Mouse (Mus musculus) forebrain, embryonic 11.5 days (tissue): Measurements from ENCODE around the gene Arl16. TPM values are rescaled to one million over a fixed set of nuclear protein-coding genes. Genes with fewer than 3 reads are reported as not detected.

Source experiments
- ATAC-seq: fragments of 200-750 bp; cut with Nextera tagmentation; replicated peaks from 2 replicates; pipeline ENCODE4 v1.8.0; 2017; ENCODE audit warnings: moderate TSS enrichment; ENCODE audit not compliant: low FRiP score
- DNase-seq: peaks from one replicate; pipeline ENCODE4 v3.0.0-alpha.2; 2017; ENCODE audit warnings: low spot score
- H3K27ac ChIP-seq: fragments of 300-500 bp; sonication (generic); 2 replicates; pipeline ENCODE4 v1.5.1; 2014; ENCODE audit warnings: low read depth, low read length
- H3K27me3 ChIP-seq: fragments of 300-500 bp; sonication (generic); 2 replicates; pipeline ENCODE4 v1.6.1; 2014; ENCODE audit warnings: mild to moderate bottlenecking, low read length, mixed read lengths; ENCODE audit not compliant: control insufficient read depth, insufficient read depth
- H3K36me3 ChIP-seq: fragments of 300-500 bp; sonication (generic); 2 replicates; pipeline ENCODE4 v1.6.1; 2014; ENCODE audit warnings: mild to moderate bottlenecking, low read length, moderate library complexity, mixed read lengths; ENCODE audit not compliant: control insufficient read depth, insufficient read depth
- H3K4me1 ChIP-seq: fragments of 300-500 bp; sonication (generic); replicated peaks from 2 replicates; pipeline ENCODE4 v1.6.1; 2014; ENCODE audit warnings: low read length, mixed read lengths; ENCODE audit not compliant: control insufficient read depth, insufficient read depth
- H3K4me2 ChIP-seq: fragments of 300-500 bp; sonication (generic); 2 replicates; pipeline ENCODE4 v1.6.1; 2014; ENCODE audit warnings: low read depth, mild to moderate bottlenecking, low read length, moderate library complexity, mixed read lengths; ENCODE audit not compliant: severe bottlenecking
- H3K4me3 ChIP-seq: fragments of 300-500 bp; sonication (generic); 2 replicates; pipeline ENCODE4 v1.5.1; 2014; ENCODE audit warnings: low read depth, low read length
- H3K9ac ChIP-seq: fragments of 300-500 bp; sonication (generic); 2 replicates; pipeline ENCODE4 v1.6.1; 2014; ENCODE audit warnings: low read length
- H3K9me3 ChIP-seq: fragments of 300-500 bp; sonication (generic); 2 replicates; pipeline ENCODE4 v1.6.1; 2016; ENCODE audit warnings: low read length, mixed read lengths; ENCODE audit not compliant: control insufficient read depth
- WGBS: fragments of 180-500 bp; shearing (Covaris S2); extraction: QIAGEN DNeasy Blood & Tissue Kit; methylation state at CpG from one replicate; pipeline ENCODE4 v1.1.7; 2014; 5-methylcytosine and 5-hydroxymethylcytosine counted together
- polyA plus RNA-seq: library from polyadenylated mRNA; unstranded; fragments of >200 nt; fragmentation: Nextera tagmentation; extraction: Ambion mirVana; gene quantifications from 2 replicates; pipeline ENCODE4 v1.2.1, GENCODE M21; 2014

The Arl16 gene
- polyA plus RNA-seq, 1 experiment from 2014 or later, result 50.1 TPM

DNA sequence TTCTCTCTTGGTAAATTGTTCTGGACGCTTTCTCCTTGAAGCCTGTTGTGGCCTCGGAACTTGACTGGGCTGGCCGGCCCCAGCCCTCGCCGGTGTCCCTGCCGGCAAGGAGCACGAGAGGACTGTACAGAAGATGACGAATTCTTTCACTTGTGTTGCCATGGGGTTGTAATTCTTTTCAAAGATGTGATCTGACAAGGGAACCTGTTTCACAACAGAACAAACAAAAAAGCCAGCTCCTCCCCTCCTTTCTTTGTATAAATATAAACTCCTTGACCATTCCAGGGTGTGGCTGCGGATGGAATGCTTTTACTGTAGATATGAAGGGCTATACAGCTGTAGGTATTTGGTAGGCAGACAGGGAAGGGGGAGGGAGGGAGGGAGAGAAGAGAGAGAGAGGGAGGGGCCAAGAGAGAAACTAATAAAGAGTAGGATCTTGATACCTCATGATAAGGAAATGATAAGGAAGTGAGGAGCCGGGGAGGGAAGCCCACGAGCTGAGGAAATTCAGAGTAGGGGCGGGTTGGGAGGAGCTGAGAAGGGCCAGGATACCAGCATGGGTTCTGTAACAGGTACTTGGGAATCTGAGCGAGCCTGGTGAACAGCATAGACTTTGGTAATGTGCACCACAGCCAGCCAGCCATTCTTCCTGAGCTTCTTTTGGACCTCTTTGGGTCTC, 40.3 kb upstream of the Arl16 start:
- peaks cover 5% of the 10 kb centered on the region; the same call in 1 of the 2 replicates for H3K4me1 ChIP-seq
- H3K9me3 ChIP-seq, result no peaks in the 10 kb centered on the region
- H3K27ac ChIP-seq, result no peak overlapping the region
- no peaks in the 10 kb centered on the region for H3K27me3 ChIP-seq
- no peak for ATAC-seq
- H3K36me3 ChIP-seq, result no peaks in the 10 kb centered on the region
- no peak overlapping the region for H3K4me2 ChIP-seq
- no peak overlapping the region for H3K4me3 ChIP-seq
- DNase-seq, result no peak
- WGBS, result 88% methylated on average over 13 of the region's 13 CpGs
- no peak overlapping the region for H3K9ac ChIP-seq

GRCm38 (mm10) chr11:120506899-120507298, 39.5 kb upstream of the Arl16 start:
- H3K36me3 ChIP-seq, result no peaks in the 10 kb centered on the region
- peak; percentile 51 for DNase-seq
- 62% methylated on average over 4 of the region's 4 CpGs for WGBS
- H3K27me3 ChIP-seq, result no peaks in the 10 kb centered on the region
- no peaks in the 10 kb centered on the region for H3K9me3 ChIP-seq
- no peak overlapping the region for H3K9ac ChIP-seq
- ATAC-seq, result no peak
- H3K27ac ChIP-seq, result no peak overlapping the region
- peaks cover 5% of the 10 kb centered on the region; the same call in 1 of the 2 replicates for H3K4me1 ChIP-seq
- H3K4me3 ChIP-seq, result no peak overlapping the region
- no peak overlapping the region for H3K4me2 ChIP-seq

GRCm38 (mm10) chr11:120505661-120506060, 38.3 kb upstream of the Arl16 start:
- no peak overlapping the region for H3K9ac ChIP-seq
- no peaks in the 10 kb centered on the region for H3K27me3 ChIP-seq
- no peak overlapping the region for H3K27ac ChIP-seq
- no peak overlapping the region for H3K4me3 ChIP-seq
- ATAC-seq, result no peak
- WGBS, result 86% methylated on average over 3 of the region's 3 CpGs
- no peaks in the 10 kb centered on the region for H3K36me3 ChIP-seq
- no peaks in the 10 kb centered on the region for H3K9me3 ChIP-seq
- peaks cover 4% of the 10 kb centered on the region; the same call in 1 of the 2 replicates for H3K4me1 ChIP-seq
- no peak overlapping the region for H3K4me2 ChIP-seq
- no peak for DNase-seq

DNA sequence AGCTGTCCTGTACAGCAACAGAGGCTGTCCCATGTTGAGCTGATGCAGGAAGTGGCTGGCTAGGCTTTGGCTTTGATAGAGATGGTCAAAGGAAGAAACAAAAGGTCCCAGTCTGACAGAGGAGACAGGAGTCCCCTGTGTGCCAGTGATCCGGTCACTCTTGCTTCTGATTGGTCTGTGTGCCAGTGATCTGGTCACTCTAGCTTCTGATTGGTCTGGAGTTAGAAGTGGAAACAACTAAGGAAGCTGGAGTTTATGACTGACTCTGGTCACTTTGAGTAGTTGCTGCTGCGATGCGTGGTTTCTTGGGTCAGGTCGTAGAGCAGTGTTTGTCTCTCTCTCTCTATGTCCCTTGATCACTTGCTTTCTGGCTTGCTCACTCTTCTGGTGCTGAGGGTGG, 34.3 kb upstream of the Arl16 start:
- Histone ChIP-seq H3K27me3 (no peaks in the 10 kb centered on the region), H3K9ac (no peak overlapping the region), H3K4me3 (no peak overlapping the region), H3K9me3 (no peaks in the 10 kb centered on the region), H3K27ac (no peak overlapping the region), H3K4me2 (no peak overlapping the region), H3K4me1 (no peaks in the 10 kb centered on the region; the same call in 1 of the 2 replicates), H3K36me3 (peaks cover 2% of the 10 kb centered on the region; the same call in 1 of the 2 replicates)
- 88% methylated on average over 4 of the region's 4 CpGs for WGBS
- ATAC-seq (no peak), DNase-seq (no peak)

DNA sequence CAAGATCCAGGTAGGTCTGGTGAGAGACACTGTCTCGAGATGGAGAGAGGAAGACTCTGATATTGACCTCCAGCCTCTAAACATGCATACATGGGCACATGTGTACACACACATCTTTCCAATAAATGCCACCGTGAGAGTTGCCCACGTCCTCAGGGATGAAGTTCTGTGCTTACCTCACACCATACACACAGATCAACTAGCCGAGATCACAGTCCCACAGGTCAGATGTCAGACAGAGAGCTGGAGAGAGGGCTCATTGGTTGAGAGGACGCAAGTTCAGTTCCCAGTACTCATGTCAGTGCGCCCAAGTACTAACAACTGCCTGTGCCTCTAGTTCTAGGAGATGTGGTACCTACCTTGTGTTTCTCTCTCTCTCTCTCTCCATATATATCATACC, 33.6 kb upstream of the Arl16 start:
- no peaks in the 10 kb centered on the region; the same call in 1 of the 2 replicates for H3K4me1 ChIP-seq
- H3K27me3 ChIP-seq, result no peaks in the 10 kb centered on the region
- no peak overlapping the region for H3K9ac ChIP-seq
- peak; percentile 48 for DNase-seq
- no peak overlapping the region for H3K4me2 ChIP-seq
- WGBS, result 73% methylated on average over 6 of the region's 6 CpGs
- ATAC-seq, result no peak
- no peaks in the 10 kb centered on the region for H3K9me3 ChIP-seq
- H3K36me3 ChIP-seq, result peaks cover 2% of the 10 kb centered on the region; the same call in 1 of the 2 replicates
- no peak overlapping the region for H3K27ac ChIP-seq
- no peak overlapping the region for H3K4me3 ChIP-seq

- Histone ChIP-seq H3K27me3 (no peaks in the 10 kb centered on the region), H3K36me3 (peaks cover 2% of the 10 kb centered on the region; the same call in 1 of the 2 replicates), H3K9me3 (no peaks in the 10 kb centered on the region), H3K4me3 (no peak overlapping the region), H3K4me2 (no peak overlapping the region), H3K27ac (no peak overlapping the region), H3K9ac (no peak overlapping the region), H3K4me1 (no peaks in the 10 kb centered on the region; the same call in 1 of the 2 replicates)
- 37% methylated on average over 3 of the region's 3 CpGs for WGBS
- DNase-seq, result peak; percentile 45
- ATAC-seq, result no peak
These were observed 33.0 kb upstream of the Arl16 start for GRCm38 (mm10) chr11:120500357-120500756.

GRCm38 (mm10) chr11:120499894-120500293, 32.5 kb upstream of the Arl16 start:
- ATAC-seq, result no peak
- Histone ChIP-seq H3K4me1 (no peaks in the 10 kb centered on the region; the same call in 1 of the 2 replicates), H3K4me3 (no peak overlapping the region), H3K9ac (no peak overlapping the region), H3K4me2 (no peak overlapping the region), H3K9me3 (no peaks in the 10 kb centered on the region), H3K27ac (no peak overlapping the region), H3K27me3 (no peaks in the 10 kb centered on the region), H3K36me3 (peaks cover 2% of the 10 kb centered on the region; the same call in 1 of the 2 replicates)
- peak; percentile 45 for DNase-seq
- 80% methylated on average over 6 of the region's 6 CpGs for WGBS

DNA sequence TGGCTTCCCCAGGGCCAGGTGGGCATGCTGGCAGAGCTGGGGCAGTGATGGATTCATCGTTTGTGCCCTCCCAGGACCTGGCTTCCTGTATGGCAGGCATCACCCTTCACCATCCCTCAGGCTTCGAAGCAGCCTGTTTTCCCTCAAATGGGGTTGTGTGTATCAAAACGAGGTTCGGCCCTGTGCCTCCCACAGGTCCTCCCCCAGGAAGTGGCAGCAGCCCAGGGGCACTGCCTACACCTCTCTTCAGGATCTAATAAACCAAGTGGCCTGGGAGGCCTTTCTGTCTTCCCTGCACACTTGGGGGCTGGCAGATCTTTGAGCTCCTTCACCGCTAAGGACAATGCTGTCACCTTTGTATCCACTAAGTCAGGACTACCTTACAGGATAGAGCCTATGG, 31.5 kb upstream of the Arl16 start:
- 86% methylated on average over 5 of the region's 5 CpGs for WGBS
- H3K27ac ChIP-seq, result no peak overlapping the region
- H3K4me1 ChIP-seq, result no peaks in the 10 kb centered on the region; the same call in none of the 2 replicates
- peak; percentile 47 for DNase-seq
- H3K9ac ChIP-seq, result no peak overlapping the region
- H3K27me3 ChIP-seq, result no peaks in the 10 kb centered on the region
- no peak overlapping the region for H3K4me2 ChIP-seq
- no peaks in the 10 kb centered on the region for H3K9me3 ChIP-seq
- no peak overlapping the region for H3K4me3 ChIP-seq
- peaks cover 2% of the 10 kb centered on the region; the same call in 1 of the 2 replicates for H3K36me3 ChIP-seq
- no peak for ATAC-seq

GRCm38 (mm10) chr11:120498226-120498625, 30.8 kb upstream of the Arl16 start:
- Histone ChIP-seq H3K9me3 (no peaks in the 10 kb centered on the region), H3K36me3 (peaks cover 2% of the 10 kb centered on the region; the same call in 1 of the 2 replicates), H3K9ac (no peak overlapping the region), H3K4me2 (no peak overlapping the region), H3K27ac (no peak overlapping the region), H3K4me1 (peaks cover 5% of the 10 kb centered on the region), H3K4me3 (no peak overlapping the region), H3K27me3 (no peaks in the 10 kb centered on the region)
- DNase-seq, result peak; percentile 44
- 95% methylated on average over 12 of the region's 12 CpGs for WGBS
- ATAC-seq, result no peak
